Mouse (Mus musculus): ENCODE measurements around the gene Gm20388. TPM values are rescaled to one million over a fixed set of nuclear protein-coding genes. Genes with fewer than 3 reads are reported as not detected.

Gene Gm20388
- total and polyA plus RNA-seq, 3 experiments = 0.02 to 0.05 TPM; not detected in 1

GRCm38 (mm10) chr8:121773876-121774275 lies 1863.2 kb downstream of the Gm20388 start:
- no peaks in the 10 kb centered on the region for H3K4me1 ChIP-seq (ENCODE audit: insufficient read depth, low read depth, low read length)
- H3K36me3 ChIP-seq (replicated peaks) = no peaks in the 10 kb centered on the region
- no peaks in the 10 kb centered on the region for H3K9me3 ChIP-seq (replicated peaks)
- ATAC-seq (ENCODE audit: extremely low read depth, insufficient number of reproducible peaks, low FRiP score, poor library complexity, severe bottlenecking) (no peak), DNase-seq (ENCODE audit: low spot score) (no peak)
- peaks cover 8% of the 10 kb centered on the region; the same call in 1 of the 2 replicates for H3K27me3 ChIP-seq (ENCODE audit: insufficient read depth, low read length)
- no peak overlapping the region for H3K4me3 ChIP-seq (ENCODE audit: low read depth, low read length)
- TF ChIP-seq GATA2 (IDR thresholded peaks at IDR 0.05; ENCODE audit: borderline replicate concordance, low read depth, low read length) (no peak), GATA1 (IDR thresholded peaks at IDR 0.05; ENCODE audit: borderline replicate concordance, low read length) (no peak), TAL1 (conservative IDR thresholded peaks at IDR 0.05; ENCODE audit: low read depth, low read length) (no peak), POLR2AphosphoS5 (IDR thresholded peaks at IDR 0.05; ENCODE audit: insufficient replicate concordance, low read depth, low read length) (no peak), CTCF (IDR thresholded peaks at IDR 0.05; ENCODE audit: low read depth, low read length) (no peak)

GRCm38 (mm10) chr8:121782493-121782892 lies 1871.9 kb downstream of the Gm20388 start:
- TF ChIP-seq CTCF (IDR thresholded peaks at IDR 0.05; ENCODE audit: low read depth, low read length) (no peak), POLR2AphosphoS5 (IDR thresholded peaks at IDR 0.05; ENCODE audit: insufficient replicate concordance, low read depth, low read length) (no peak), GATA2 (IDR thresholded peaks at IDR 0.05; ENCODE audit: borderline replicate concordance, low read depth, low read length) (no peak), GATA1 (IDR thresholded peaks at IDR 0.05; ENCODE audit: borderline replicate concordance, low read length) (no peak), TAL1 (conservative IDR thresholded peaks at IDR 0.05; ENCODE audit: low read depth, low read length) (no peak)
- DNase-seq (ENCODE audit: low spot score) (no peak), ATAC-seq (ENCODE audit: extremely low read depth, insufficient number of reproducible peaks, low FRiP score, poor library complexity, severe bottlenecking) (no peak)
- Histone ChIP-seq H3K4me1 (ENCODE audit: insufficient read depth, low read depth, low read length) (no peaks in the 10 kb centered on the region), H3K36me3 (replicated peaks) (no peaks in the 10 kb centered on the region), H3K27me3 (ENCODE audit: insufficient read depth, low read length) (peaks cover 20% of the 10 kb centered on the region; the same call in 1 of the 2 replicates), H3K4me3 (ENCODE audit: low read depth, low read length) (no peak overlapping the region), H3K9me3 (replicated peaks) (no peaks in the 10 kb centered on the region)

- no peaks in the 10 kb centered on the region for H3K9me3 ChIP-seq (replicated peaks)
- no peaks in the 10 kb centered on the region for H3K36me3 ChIP-seq (replicated peaks)
- no peak overlapping the region for H3K4me3 ChIP-seq (ENCODE audit: low read depth, low read length)
- H3K27me3 ChIP-seq (ENCODE audit: insufficient read depth, low read length) = peaks cover 22% of the 10 kb centered on the region; the same call in 1 of the 2 replicates
- ATAC-seq (ENCODE audit: extremely low read depth, insufficient number of reproducible peaks, low FRiP score, poor library complexity, severe bottlenecking) (no peak), DNase-seq (ENCODE audit: low spot score) (no peak)
- no peak for TF ChIP-seq CTCF (IDR thresholded peaks at IDR 0.05; ENCODE audit: low read depth, low read length)
- no peak for TF ChIP-seq TAL1 (conservative IDR thresholded peaks at IDR 0.05; ENCODE audit: low read depth, low read length)
- TF ChIP-seq POLR2AphosphoS5 (IDR thresholded peaks at IDR 0.05; ENCODE audit: insufficient replicate concordance, low read depth, low read length) = no peak
- TF ChIP-seq GATA2 (IDR thresholded peaks at IDR 0.05; ENCODE audit: borderline replicate concordance, low read depth, low read length) = no peak
- TF ChIP-seq GATA1 (IDR thresholded peaks at IDR 0.05; ENCODE audit: borderline replicate concordance, low read length) = no peak
- H3K4me1 ChIP-seq (ENCODE audit: insufficient read depth, low read depth, low read length) = no peaks in the 10 kb centered on the region; the same call in 1 of the 2 replicates
Measured at GRCm38 (mm10) chr8:121786542-121786941, 1875.9 kb downstream of the Gm20388 start.

- no peak for DNase-seq (ENCODE audit: low spot score)
- TF ChIP-seq TAL1 (conservative IDR thresholded peaks at IDR 0.05; ENCODE audit: low read depth, low read length) (no peak), GATA1 (IDR thresholded peaks at IDR 0.05; ENCODE audit: borderline replicate concordance, low read length) (no peak), POLR2AphosphoS5 (IDR thresholded peaks at IDR 0.05; ENCODE audit: insufficient replicate concordance, low read depth, low read length) (no peak), CTCF (IDR thresholded peaks at IDR 0.05; ENCODE audit: low read depth, low read length) (no peak), GATA2 (IDR thresholded peaks at IDR 0.05; ENCODE audit: borderline replicate concordance, low read depth, low read length) (no peak)
- ATAC-seq (ENCODE audit: extremely low read depth, insufficient number of reproducible peaks, low FRiP score, poor library complexity, severe bottlenecking) = no peak
- peaks cover 19% of the 10 kb centered on the region; the same call in 1 of the 2 replicates for H3K27me3 ChIP-seq (ENCODE audit: insufficient read depth, low read length)
- no peaks in the 10 kb centered on the region for H3K36me3 ChIP-seq (replicated peaks)
- H3K9me3 ChIP-seq (replicated peaks) = no peaks in the 10 kb centered on the region
- no peak overlapping the region for H3K4me3 ChIP-seq (ENCODE audit: low read depth, low read length)
- no peaks in the 10 kb centered on the region; the same call in 1 of the 2 replicates for H3K4me1 ChIP-seq (ENCODE audit: insufficient read depth, low read depth, low read length)
Measured at GRCm38 (mm10) chr8:121788786-121789185, 1878.1 kb downstream of the Gm20388 start.

GRCm38 (mm10) chr8:121792159-121792558 lies 1881.5 kb downstream of the Gm20388 start:
- DNase-seq (ENCODE audit: low spot score) (no peak), ATAC-seq (ENCODE audit: extremely low read depth, insufficient number of reproducible peaks, low FRiP score, poor library complexity, severe bottlenecking) (no peak)
- Histone ChIP-seq H3K36me3 (replicated peaks) (peaks cover 30% of the 10 kb centered on the region), H3K27me3 (ENCODE audit: insufficient read depth, low read length) (peaks cover 8% of the 10 kb centered on the region; the same call in 1 of the 2 replicates), H3K4me3 (ENCODE audit: low read depth, low read length) (no peak overlapping the region), H3K9me3 (replicated peaks) (no peaks in the 10 kb centered on the region), H3K4me1 (ENCODE audit: insufficient read depth, low read depth, low read length) (no peaks in the 10 kb centered on the region; the same call in 1 of the 2 replicates)
- TF ChIP-seq POLR2AphosphoS5 (IDR thresholded peaks at IDR 0.05; ENCODE audit: insufficient replicate concordance, low read depth, low read length) = no peak
- TF ChIP-seq TAL1 (conservative IDR thresholded peaks at IDR 0.05; ENCODE audit: low read depth, low read length) = no peak
- no peak for TF ChIP-seq GATA2 (IDR thresholded peaks at IDR 0.05; ENCODE audit: borderline replicate concordance, low read depth, low read length)
- TF ChIP-seq GATA1 (IDR thresholded peaks at IDR 0.05; ENCODE audit: borderline replicate concordance, low read length) = no peak
- TF ChIP-seq CTCF (IDR thresholded peaks at IDR 0.05; ENCODE audit: low read depth, low read length) = no peak

- DNase-seq (ENCODE audit: low spot score) (no peak), ATAC-seq (ENCODE audit: extremely low read depth, insufficient number of reproducible peaks, low FRiP score, poor library complexity, severe bottlenecking) (no peak)
- no peaks in the 10 kb centered on the region; the same call in 1 of the 2 replicates for H3K4me1 ChIP-seq (ENCODE audit: insufficient read depth, low read depth, low read length)
- H3K27me3 ChIP-seq (ENCODE audit: insufficient read depth, low read length) = peaks cover 8% of the 10 kb centered on the region; the same call in 1 of the 2 replicates
- H3K9me3 ChIP-seq (replicated peaks) = no peaks in the 10 kb centered on the region
- H3K36me3 ChIP-seq (replicated peaks) = peaks cover 35% of the 10 kb centered on the region
- TF ChIP-seq TAL1 (conservative IDR thresholded peaks at IDR 0.05; ENCODE audit: low read depth, low read length) (no peak), CTCF (IDR thresholded peaks at IDR 0.05; ENCODE audit: low read depth, low read length) (no peak), POLR2AphosphoS5 (IDR thresholded peaks at IDR 0.05; ENCODE audit: insufficient replicate concordance, low read depth, low read length) (no peak), GATA1 (IDR thresholded peaks at IDR 0.05; ENCODE audit: borderline replicate concordance, low read length) (no peak), GATA2 (IDR thresholded peaks at IDR 0.05; ENCODE audit: borderline replicate concordance, low read depth, low read length) (no peak)
- H3K4me3 ChIP-seq (ENCODE audit: low read depth, low read length) = no peak overlapping the region
Measured at GRCm38 (mm10) chr8:121792627-121793026, 1882.0 kb downstream of the Gm20388 start.

All from G1E (cell line).